Mouse (Mus musculus) megakaryocyte progenitor cell, adult 5-6 weeks (primary cell): ENCODE data around the gene Kat2a. TPM values are rescaled to one million over a fixed set of nuclear protein-coding genes. Genes with fewer than 3 reads are reported as not detected.
A peak's percentile ranks its signal among the peaks of the same experiment; 100 is the strongest.

ENCODE experiments used
- ATAC-seq: replicated peaks from 2 replicates; pipeline ENCODE4 v1.8.0; 2016; ENCODE audit warnings: mild to moderate bottlenecking, moderate TSS enrichment, inconsistent platforms; ENCODE audit not compliant: poor library complexity
- total RNA-seq, 2 experiments: library from RNA; stranded (forward) in 1 of 2; stranded (reverse) in 1 of 2; fragments of 157-497, 149-512 nt in 1 of 2; fragments of 200-1000 nt in 1 of 2; gene quantifications; 2 replicates each; pipeline versions ENCODE4 v1.2.3 to v1.2.4; 2015 to 2017

Kat2a gene
- total RNA-seq (2015) (31.7 and 40.1 TPM in 2 replicates), total RNA-seq (2017) (28.9 and 30.4 TPM in 2 replicates)

DNA sequence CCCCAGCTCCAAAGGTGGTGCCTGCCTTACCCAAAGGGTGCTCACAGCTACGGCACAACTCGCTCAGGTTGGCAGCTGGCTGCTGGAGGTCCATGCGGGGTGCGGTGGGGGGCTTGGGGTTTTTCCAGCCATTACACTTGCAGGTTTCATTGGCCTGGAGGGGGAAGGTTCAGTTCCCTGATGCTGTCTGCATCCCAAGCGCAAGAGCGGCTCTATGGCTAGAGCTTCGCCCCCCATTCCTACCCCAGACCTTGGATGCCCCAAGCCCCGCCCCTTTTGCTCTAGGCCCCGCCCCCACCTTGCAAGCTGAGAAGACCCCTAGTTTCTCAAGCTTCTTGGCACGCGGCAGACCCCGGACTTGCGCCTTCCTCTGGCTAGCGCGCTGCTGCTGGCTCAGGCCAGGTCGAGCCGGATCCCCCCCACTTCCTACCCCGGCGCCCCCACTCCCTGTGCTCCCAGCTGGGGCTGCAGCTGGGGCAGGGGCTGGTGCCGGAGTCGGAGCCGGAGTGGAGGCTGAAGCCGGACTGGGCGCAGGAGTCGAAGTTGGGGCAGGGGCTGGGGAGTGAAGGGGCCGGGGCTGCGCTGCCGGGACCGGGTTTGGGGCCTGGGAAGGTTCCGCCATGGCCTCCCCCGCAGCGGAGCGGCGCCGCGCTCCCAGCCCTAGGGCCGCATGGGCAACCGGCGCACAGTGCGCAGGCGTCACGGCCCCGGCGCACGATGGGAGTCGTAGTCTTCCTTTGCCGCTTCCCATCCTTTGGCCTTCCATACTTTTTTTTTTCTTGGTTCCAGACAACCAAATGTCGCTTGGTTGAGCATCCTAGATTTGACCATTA, at the start of gene Kat2a:
Kat2a (minus strand) TSS at position 683 of the 833 bp plus-strand sequence.
- ATAC-seq: peak; percentile 63

DNA sequence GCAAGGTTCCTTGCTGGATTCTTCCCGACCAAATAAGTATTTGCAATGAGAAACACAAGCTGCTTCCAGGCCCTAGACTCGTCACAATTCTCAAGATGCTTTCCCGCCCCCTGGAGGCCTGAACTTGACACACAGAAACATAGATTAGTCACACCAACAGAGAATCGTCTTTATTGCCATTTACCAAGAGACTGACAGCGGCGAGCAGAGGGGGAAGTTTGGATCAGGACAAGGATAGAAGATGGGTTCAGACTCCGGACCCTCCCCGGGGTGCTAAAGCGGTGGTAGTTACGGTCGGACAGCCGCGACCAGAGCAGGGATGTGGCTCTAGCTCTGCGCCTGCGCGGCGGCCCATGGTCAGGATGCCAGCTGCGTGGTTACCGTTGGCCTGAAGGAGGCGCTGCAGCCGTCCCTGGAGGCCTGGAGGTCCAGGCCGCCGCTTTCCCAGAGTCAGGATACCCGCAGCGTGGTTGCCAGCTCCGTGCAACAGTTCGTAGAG, 49.3 kb upstream of the Kat2a start:
- ATAC-seq: peak; percentile 88

DNA sequence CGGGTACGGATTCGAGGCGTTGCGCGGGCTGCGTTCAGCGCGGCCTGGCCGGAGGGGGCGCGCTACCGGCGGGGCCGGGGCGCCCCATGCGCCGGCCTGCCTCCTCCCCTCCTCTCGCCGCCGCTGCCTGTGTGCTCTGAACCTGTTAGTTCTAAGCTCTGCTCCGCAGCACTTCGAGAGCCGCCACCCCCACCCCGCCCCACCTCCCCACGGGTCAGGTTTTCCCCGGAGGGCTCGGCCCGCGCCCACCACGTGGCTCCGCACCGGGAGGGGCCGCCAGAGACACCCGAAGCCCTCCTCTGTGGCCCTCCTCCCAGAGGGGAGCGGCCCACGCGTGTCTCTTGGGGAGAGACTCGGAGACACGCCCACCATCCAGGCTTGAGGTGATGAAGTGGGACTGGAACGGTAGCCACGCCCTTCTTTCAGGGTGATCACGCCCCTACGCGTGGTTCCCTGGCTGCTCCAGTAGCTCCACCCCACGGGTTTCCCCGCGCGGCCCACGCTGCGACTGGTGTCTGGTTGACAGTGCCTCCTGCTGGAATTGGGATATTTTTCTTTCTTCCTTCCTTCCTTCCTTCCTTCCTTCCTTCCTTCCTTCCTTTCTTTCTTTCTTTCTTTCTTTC, 47.5 kb upstream of the Kat2a start, which contains the start of gene Kcnh4:
Kcnh4 (minus strand) TSS at position 332 of the 623 bp plus-strand sequence.
- ATAC-seq: peak; percentile 47

GRCm38 (mm10) chr11:100758707-100759610, 46.7 kb upstream of the Kat2a start:
- peak; percentile 43 for ATAC-seq

DNA sequence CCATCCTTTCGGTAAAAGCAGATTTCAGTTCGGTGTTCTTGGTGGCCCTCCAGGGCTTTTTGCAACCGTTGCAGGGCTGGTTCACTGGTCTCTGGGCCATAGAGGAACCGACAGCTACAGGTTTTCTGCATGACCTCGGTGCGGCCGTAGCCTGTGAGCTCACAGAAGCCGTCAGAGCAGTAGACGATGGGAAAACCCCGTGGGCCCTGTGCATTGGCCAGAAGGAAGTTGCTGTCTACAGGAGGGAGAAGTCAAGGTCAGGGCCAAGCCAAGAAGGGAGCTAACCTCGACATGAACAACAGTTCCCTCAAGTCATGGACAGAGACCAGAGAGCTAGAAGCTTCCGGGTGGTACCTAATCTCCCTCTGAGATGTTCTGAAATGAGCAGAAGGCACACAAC, 45.3 kb upstream of the Kat2a start:
- ATAC-seq: no peak

GRCm38 (mm10) chr11:100756476-100756875, 44.2 kb upstream of the Kat2a start:
- ATAC-seq: no peak

DNA sequence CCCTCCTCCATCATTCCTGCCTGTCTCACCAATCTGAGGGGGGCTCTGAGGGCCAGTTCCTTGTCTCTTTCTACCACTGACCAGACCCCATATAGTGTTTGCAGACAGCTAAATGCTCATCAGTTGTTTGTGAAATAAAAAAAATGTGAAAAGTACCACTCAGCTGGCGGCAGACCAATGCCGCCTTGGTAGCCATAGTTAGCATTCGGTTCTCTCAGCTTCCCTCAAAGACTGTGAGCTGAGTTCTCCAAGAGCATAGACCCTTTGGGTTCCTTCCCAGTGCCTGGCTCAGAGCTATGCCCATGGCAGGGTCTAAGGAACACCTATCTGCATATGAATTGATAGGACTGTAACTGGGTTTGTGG, 42.4 kb upstream of the Kat2a start:
- no peak for ATAC-seq

GRCm38 (mm10) chr11:100754021-100754692, 41.9 kb upstream of the Kat2a start:
- no peak for ATAC-seq

GRCm38 (mm10) chr11:100752294-100752693, 40.0 kb upstream of the Kat2a start:
- no peak for ATAC-seq

GRCm38 (mm10) chr11:100750127-100750526, 37.9 kb upstream of the Kat2a start:
- no peak for ATAC-seq

- no peak for ATAC-seq
Measured at GRCm38 (mm10) chr11:100749469-100749868, 37.2 kb upstream of the Kat2a start.

- ATAC-seq: no peak
Measured at GRCm38 (mm10) chr11:100748620-100749019, 36.4 kb upstream of the Kat2a start.

- no peak for ATAC-seq
Measured at GRCm38 (mm10) chr11:100747114-100747513, 34.8 kb upstream of the Kat2a start.

DNA sequence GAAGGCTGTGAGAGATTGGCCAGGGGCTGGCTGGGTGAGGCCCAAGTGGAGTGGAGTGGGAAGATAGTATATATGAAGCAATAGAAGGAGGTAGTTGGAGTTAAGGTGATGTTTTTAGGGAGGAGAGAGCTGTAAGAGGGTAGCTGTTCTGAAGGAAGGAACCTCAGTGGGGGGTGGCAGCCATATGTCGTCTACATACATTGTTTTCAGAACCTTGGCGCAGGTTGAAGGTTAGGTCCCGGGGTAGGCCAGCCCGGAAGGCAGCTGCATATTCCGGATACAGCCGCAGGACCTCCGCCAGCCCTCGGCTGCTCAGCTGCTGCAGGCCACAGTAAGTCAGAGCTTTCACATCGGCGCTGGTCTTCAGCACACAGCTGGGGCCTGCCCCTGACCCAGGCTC, 34.3 kb upstream of the Kat2a start:
- ATAC-seq: no peak

GRCm38 (mm10) chr11:100745085-100745484, 32.8 kb upstream of the Kat2a start:
- peak; percentile 84 for ATAC-seq

DNA sequence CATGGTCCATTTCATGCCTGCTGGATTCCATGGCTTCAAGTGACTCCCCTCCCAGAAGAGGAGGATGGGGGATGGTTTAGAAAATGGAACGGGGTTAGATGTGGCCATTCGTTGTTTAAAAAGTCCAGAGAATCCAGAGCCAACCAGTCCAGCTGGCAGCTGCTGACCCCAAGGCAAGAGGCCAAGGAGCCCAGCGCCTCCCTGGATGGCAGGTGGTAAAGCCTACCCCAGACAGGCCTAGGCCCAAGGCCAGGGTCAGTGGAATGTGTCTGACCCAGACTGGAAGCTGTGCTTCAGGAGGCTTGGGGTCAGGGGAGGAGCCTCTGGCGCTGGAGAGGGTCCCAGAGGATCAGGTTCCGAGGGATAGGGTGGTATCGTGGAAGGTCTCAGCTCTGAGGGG, 29.1 kb upstream of the Kat2a start:
- no peak for ATAC-seq

DNA sequence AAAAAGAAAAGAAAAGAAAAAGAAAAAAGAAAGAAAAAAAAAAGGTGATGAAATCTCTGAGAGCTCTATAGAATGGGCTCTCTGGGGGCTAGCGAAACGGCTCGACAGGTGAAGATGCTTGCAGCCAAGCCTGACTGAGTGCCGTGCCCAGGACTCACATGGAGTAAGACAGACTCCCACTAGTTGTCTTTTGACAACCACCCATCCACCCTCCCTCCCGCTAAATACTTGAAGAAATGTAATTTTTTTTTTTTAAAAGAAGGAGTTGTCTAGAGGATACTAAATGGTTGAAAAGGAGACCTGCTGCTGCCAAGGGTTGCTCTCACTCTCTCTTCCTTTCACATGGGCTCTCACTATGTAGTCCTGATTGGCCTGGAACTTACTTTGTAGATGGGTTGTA, 26.5 kb upstream of the Kat2a start:
- ATAC-seq: no peak

DNA sequence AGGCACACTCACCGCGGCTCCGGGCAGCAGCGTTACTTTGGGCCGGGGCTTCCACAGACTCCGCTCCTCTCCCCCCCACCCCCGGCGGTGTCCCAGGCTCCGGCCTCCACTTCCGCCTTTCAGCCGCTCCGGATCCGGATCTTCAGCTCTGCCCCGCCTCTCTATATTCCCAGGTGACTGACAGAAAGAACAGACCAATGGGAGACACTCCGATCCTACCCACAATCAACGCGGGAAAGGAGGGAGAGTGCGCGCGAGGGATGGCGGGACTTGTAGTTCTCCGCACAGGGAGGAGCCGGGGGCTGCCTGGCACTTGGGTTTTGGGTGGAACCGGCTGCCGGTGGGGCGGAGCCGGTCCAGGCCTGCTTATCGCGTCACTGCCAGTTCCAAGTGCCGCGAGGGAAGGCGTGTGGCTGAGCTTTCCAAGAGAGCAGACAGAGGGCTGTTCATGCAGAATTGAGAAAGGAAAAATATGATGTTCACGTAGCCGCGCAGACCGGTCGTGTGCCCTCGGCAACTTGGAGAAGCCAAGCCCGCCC, 25.9 kb upstream of the Kat2a start, which contains the start of gene Rab5c:
Rab5c (minus strand) TSS at position 150 of the 539 bp plus-strand sequence.
- peak; percentile 92 for ATAC-seq

DNA sequence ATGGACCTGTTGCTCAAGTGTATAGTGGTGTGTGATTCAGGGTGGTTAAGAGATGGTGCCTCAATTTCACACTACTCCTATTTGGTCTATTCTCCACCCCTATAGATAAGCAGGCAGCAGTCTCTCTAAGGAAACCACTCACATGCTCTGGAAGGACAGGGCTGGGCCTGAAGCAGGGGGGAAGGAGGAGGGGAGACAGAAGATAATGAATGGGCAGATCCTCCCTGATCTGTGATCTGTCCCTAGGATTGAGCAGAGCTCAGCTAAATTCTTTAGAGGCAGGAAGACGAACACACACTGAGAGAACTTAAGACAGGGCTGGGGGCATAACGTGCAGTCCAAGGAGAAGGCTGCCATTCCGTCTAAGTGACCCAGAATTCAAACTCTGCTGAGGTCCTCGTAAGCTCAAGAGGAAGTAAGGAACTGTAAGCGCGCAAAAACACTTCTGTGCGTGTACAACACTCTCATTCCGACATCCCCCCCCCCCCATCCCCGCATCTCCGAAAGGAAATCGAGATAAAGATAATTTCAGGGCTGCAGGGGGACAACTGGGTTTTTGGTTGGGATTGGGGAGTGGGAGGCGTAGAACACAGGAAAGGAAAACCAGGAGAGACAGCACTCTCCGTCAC, 25.0 kb upstream of the Kat2a start:
- peak; percentile 64 for ATAC-seq

GRCm38 (mm10) chr11:100736746-100737080, 24.4 kb upstream of the Kat2a start:
- no peak for ATAC-seq
